Mouse (Mus musculus) gonadal fat pad, adult 2 months (tissue): ENCODE results near the gene Olfr1375. TPM values are rescaled to one million over a fixed set of nuclear protein-coding genes. Genes with fewer than 3 reads are reported as not detected.
"Not testable (repeated sequence)": the region's sequence is repeated elsewhere in the genome, so short reads cannot be mapped to it uniquely, and the experiment has no call there.

Source experiments
- DNase-seq: peaks from one replicate; pipeline ENCODE4 v3.0.0-alpha.2; 2012; ENCODE audit warnings: low read depth
- polyA plus RNA-seq: library from polyadenylated mRNA; depleted of rRNA; stranded (reverse); fragments of >200 nt; gene quantifications from 2 replicates; pipeline ENCODE4 v1.2.3, GENCODE M21; 2012; rRNA removed

The Olfr1375 gene
- not detected in 2 replicates for polyA plus RNA-seq

DNA sequence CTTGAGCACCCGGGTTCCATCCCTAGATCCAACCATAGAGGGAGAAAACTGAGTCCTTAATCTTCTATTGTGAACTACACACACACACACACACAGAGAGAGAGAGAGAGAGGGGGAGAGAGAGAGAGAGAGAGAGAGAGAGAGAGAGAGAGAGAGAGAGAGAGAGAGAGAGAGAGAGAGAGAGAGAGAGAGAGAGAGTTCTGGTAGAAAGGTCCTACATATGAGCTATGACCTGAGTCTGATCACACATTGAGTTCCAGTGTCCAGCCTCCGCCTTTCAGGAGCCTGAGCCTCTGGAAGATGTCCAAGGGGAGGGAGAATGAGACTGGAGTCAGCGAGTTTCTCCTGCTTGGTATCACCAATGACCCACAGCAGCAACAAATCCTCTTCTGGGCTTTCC, at the start of gene Olfr1375:
TSS of gene Olfr1375 (plus strand) at position 301 of the 400 bp plus-strand sequence.
- not testable (repeated sequence) for DNase-seq

DNA sequence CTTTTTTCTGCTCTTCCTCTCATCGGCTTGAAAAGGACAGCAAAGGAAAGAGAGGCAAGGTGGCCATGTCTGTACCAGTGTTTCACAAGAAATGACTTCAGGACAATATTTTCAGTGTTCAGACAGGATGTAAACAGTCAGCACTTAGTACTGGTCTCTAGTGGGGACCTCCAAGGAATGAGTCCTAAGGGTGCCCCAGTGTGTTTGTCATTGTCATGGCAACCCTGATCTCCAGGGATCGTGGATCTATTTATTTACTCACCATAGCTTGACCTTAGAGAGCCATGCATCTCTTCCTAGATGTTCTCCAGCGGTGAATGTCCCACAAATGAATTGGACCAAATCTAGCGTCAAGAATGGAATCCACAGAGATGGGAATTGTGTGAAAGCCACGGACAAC, 44.6 kb upstream of the Olfr1375 start, which contains the start of gene Olfr51:
TSS of gene Olfr51 (plus strand) at position 301 of the 400 bp plus-strand sequence.
- no peak for DNase-seq

DNA sequence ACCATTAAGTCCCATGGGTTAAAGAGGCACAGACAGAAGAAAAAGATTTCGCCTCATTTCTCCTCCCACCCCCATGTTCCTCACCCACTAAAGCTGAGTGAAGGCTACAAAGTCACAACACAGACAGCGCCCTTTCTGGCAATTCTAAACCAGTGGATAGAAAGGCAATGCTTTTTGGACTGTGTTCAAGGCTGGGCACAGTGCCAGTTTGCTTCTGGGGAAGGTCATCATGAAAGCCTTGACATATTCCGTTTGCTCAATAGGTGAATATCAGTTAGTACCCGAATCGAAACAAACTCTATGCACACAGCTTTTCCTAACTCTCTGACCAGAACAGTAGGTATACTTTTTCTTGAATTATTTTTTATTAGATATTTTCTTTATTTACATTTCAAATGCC, 36.1 kb upstream of the Olfr1375 start:
- no peak for DNase-seq

DNA sequence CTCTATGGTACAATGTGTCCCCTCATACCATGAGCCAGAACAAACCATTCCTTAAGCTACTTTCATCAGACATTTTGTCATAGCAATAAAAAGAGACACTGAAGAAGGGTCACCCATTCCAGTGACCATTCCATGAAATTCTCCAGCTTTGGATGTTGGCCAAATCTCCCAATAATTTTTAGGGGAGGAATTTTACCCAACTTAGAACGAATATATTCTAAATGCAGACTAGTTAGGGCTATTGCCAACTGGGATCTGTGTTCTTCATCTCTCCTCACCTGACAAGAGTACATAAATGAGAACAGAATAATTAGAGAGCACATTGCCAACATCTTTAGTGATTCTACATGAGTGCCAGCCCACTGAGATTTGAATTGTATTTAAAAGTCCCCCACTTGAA, 34.0 kb upstream of the Olfr1375 start, which contains the start of gene Olfr54:
TSS of gene Olfr54 (plus strand) at position 301 of the 400 bp plus-strand sequence.
- DNase-seq: no peak

DNA sequence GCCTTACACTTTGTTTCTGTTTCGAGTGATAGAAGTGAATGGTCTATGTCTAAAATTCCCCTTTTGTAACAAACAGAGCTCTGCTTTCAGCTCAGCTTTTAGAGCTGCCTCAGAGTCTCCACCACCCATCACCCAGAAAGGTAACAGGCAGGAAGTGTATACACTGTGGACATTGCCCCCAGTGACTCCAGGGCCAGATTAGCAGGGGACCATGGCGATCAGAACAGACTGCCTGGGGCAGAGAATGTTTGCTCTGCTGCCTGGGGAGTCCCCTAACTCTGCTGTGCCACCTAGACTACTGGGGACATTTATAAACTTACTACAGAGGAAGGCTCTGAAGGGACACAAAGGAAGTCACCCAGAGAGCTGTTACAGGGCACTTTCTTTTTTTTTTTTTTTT, 31.6 kb upstream of the Olfr1375 start:
- DNase-seq: no peak

DNA sequence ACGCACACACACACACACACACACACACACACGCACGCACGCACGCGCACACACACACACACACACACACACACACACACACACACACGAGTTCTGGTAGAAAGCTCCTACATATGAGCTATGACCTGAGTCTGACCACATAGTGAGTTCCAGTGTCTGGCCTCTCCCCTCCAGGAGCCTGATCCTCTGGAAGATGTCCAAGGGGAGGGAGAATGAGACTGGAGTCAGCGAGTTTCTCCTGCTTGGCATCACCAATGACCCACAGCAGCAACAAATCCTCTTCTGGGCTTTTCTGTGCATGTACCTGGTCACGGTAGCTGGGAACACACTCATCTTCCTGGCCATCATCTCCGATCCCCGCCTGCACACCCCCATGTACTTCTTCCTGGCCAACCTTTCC, 21.1 kb upstream of the Olfr1375 start:
- DNase-seq: not testable (repeated sequence)

DNA sequence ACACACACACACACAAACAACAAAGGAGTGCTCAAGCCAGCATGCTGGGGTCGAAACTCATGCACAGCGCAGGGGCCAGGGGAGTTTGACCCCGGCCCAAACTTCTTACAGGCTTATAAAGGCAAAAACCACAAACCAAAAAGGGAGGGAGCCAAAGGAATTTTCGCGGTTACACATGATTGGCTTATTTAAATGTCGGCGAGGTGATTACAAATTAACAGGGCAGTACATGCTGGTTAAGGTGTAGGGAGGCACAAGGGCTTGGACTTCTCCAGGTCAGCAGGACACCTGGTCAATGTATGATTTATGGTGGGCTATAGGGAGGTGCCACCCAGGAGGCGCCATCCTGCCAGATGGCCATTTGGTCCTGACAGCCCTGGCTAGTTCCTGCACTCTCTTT, 18.5 kb upstream of the Olfr1375 start:
- not testable (repeated sequence) for DNase-seq

DNA sequence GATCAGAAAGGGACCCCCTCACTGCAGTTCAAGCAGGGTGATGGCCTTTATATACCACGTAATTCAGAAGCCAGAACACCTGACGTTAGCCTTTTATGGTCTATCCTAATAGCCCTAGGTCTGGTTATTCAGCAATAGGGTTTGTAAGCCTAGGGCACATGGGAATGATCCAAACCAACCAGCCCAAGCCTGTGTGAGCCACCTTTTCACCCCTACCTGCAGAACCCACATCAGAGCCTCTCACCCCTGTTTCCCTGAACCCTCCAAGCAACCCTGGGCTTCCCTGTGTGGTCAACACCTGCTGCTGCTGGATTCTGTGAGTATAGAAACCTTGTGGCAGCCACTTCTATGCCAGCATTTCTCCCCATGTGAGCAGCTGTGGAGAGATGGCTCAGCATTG, 17.7 kb upstream of the Olfr1375 start:
- DNase-seq: no peak

DNA sequence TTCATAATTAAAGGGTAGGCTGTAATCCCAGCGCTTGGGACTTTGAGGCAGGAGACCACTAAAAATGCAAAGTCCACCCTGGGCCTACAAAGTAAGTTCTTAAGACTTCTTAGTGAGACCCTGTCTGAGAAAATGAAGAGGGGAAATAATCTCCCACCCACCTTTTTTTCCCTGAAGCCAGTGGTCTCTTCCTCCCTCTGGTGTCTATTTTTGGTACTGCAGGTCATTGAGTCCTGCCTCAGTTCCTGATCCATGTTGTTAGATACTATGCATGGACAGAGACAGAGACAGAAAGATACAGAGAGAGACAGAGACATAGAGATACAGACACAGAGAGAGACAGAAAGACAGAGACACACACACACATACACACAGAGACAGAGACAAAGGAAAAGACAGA, 15.1 kb upstream of the Olfr1375 start:
- no peak for DNase-seq

DNA sequence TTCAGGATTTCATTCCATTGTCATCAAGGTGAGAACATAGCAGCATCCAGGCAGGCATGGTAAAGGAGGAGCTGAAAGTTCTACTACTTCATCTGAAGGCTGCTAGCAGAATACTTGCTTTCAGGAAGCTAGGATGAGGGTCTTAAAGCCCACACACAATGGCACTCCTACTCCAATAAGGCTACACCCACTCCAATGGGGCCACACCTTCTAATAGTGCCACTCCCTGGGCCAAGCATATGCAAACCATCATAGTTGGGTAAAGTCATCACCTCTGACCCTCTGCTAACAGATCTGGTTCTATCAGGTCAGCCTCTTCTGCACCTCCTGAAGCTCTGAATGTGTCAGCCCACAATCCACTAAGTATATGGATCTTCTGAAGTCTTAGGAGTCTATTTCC, 13.8 kb upstream of the Olfr1375 start:
- not testable (repeated sequence) for DNase-seq

DNA sequence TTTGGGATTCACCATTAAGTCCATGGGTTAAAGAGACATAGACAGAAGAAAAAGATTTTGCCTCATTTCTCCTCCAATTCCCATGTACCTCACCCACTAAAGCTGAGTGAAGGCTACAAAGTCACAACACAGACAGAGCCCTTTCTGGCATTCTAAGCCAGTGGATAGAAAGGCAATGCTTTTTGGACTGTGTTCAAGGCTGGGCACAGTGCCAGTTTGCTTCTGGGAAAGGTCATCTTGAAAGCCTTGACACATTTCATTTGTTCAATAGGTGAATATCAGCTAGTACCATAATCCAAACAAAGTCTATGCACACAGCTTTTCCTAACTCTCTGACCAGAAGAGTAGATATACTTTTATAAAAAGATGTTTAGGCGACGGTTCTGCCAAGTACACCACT, 12.0 kb upstream of the Olfr1375 start:
- no peak for DNase-seq

DNA sequence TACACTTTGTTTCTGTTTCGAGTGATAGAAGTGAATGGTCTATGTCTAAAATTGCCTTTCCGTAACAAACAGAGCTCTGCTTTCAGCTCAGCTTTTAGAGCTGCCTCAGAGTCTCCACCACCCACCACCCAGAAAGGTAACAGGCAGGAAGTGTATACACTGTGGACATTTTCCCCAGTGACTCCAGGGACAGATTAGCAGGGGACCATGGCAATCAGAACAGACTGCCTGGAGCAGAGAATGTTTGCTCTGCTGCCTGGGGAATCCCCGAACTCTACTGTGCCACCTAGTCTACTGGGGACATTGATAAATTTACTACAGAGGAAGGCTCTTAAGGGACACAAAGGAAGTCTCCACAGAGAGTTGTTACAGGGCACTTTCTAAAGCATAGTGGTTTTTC, 3.1 kb upstream of the Olfr1375 start:
- not testable (repeated sequence) for DNase-seq

DNA sequence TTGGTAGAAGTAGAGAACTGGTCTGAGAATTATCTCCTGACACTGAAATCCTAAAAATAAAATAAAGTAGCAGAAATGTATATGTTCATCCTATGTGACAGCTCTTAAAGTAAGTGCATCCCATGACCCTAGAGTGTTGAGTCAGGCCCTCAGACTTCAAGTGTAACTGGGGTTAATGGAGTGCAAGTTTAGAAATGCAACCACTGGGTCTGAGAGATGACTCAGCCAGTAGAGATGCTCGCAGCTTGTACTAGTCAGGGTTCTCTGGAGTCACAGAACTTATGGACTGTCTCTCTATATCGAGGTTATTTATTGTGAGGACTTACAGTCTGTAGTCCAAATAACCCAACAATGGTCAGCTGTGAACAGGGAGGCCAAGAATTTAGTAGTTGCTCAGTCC, 3.8 kb downstream of the Olfr1375 start:
- no peak for DNase-seq

DNA sequence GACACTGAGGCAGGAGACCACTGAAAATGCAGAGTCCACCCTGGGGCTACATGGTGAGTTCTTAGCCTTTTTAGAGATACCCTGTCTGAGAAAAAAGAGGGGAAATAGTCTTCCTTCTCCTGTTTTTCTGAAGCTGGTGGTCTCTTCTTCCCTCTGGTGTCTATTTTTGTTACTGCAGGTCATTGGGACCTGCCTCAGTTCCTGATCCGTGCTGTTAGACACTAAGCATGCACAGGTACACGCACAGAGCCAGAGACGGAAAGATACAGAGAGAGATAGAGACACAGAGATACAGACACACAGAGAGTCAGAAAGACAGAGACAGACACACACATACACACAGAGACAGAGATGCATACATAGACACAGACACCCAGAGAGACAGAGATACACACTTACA, 5.3 kb downstream of the Olfr1375 start:
- DNase-seq: no peak

DNA sequence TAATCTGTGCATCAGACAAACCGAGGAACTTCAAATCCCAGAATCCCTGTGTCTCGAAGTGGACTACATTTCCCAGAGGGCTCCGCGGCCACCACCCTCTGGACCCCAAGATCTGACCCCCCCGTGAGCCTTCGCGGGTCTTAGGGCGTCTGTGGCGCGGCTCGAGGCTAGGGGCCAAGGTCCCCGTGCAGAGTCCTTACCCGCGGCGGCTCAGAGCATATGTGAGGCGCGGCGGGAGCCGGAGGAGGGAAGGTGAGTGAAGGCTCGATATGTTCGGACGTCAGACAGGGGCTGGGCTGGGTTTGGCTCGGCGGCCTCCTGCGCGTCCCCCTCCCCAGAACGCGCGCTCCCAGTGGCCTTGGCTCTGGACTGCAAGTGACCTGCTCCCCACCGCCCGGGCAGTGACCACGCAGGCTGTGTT, 11.3 kb downstream of the Olfr1375 start, which contains the start of gene Zfp354a:
TSS of gene Zfp354a (plus strand) at position 107 of the 421 bp plus-strand sequence.
- no peak for DNase-seq

DNA sequence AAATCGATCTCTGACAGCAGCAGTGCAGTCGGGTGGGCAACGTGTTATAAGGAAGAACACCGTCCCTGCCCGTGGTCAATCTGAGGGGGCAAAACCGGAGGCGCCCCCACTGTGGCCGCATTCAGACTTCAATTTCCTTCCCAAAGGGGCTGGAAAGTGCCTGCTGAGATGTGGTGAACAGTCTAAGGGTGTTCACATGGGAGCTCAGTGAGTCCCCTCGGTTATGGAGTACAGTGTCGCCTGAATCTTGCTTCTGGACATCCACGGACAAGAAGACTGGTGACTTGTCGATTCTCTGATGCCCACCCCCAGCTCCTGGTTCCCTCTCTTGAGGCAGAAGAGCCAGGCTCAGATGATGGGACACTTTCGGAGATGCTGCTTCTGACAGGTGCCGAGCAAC, 11.7 kb downstream of the Olfr1375 start:
- DNase-seq: no peak

DNA sequence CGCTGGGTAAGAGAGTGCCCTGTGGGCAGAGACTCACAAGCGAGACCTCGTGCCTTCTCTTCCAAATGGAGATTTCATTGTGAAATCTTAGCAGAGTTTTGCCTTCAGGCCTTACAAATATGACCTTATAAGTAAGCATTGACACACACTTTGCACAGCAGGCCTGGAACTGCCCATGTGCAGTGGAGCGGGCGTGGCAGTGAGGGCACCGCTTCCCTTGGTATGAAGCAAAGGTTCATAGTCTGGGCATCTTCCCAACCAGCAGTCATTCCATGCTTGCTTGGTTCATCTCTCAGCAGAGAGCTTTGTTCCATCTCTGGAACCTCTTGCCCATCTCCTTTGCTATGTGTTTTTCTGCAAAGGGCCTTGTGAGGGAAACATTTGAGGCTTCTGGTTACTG, 13.1 kb downstream of the Olfr1375 start:
- DNase-seq: no peak

DNA sequence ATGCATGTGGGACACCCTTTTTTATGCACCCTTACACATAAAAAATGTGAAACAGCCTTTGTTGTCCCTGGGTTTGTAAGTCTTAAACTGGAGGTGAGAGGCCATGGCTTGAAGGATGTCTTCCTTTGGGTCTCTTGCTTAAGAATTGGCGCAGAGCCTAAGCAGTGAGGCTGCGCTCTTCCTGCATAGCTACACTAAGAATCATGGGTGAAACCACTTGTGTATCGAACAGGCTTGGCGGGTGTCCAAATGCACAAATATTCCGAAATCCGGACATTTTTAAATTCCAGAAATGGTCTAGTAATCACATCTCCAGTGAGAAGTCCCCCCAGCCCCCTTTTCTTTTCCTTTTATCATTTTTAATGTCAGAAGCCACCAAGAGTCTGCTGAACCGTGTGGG, 15.4 kb downstream of the Olfr1375 start:
- no peak for DNase-seq

DNA sequence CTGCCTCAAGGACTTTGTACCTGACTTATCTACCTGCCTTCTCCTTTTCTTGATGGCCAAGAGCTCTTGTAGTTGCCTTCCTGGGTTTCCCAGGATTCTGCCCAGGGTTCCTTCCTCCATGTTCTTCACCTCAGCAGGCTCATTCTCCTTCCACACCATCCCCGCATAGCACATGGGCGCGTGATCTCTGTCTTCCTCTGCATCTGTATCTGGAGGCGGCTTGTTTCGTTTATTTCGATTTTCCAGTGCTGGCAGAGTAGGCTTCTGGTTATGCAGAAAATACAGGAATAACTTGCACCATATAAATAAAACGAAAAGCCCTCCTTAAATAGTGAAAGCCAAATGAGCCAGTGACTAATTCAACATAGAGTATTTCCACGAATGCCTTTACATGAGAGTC, 15.9 kb downstream of the Olfr1375 start:
- no peak for DNase-seq

DNA sequence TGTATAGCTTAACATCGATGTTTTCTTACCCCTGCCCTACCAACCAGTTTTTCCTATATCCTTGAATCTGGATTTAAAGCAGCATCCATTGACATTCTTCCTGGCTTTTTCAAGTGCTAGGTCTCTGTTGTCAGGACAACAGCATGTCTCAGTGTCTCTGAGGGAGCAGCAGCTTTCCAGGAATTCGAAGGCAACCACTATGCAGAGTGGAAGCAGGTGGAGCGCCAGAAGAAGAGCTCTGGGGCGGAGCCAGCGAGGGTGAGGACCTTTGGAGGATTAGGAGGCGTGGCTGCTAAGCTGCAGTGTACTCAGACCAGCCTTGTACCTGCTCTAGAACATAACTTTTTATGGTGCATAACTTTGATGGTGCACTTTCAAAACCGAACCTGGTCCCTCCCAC, 36.6 kb downstream of the Olfr1375 start:
- no peak for DNase-seq

DNA sequence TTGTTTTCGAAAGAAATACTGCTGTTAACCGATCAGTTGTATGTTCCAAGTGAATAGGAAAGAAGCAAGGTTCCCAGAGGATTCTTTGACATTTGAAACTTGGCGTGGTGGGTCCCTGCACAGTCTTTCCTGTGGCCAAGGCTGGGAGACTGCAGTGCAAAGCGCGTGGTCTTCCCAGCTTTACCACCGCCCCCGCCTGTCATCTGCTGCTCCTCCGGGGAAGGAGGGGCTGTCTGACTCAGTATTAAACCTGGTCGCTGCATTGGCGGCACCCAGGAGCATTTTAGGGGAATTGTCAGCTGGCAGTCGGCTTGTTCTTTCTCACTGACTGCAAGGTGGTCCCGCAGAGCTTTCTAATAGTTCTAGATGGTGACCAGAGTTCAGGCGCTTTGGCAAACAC, 37.4 kb downstream of the Olfr1375 start:
- no peak for DNase-seq
